Mouse (Mus musculus) monocyte, adult 5-6 weeks (primary cell): ENCODE data around the gene Car2. TPM values are rescaled to one million over a fixed set of nuclear protein-coding genes. Genes with fewer than 3 reads are reported as not detected.

Experiments used
- ATAC-seq: fragments of 153-309, 156-312 bp; replicated peaks from 2 replicates; pipeline ENCODE4 v1.8.0; 2017; ENCODE audit warnings: mild to moderate bottlenecking; ENCODE audit not compliant: low TSS enrichment, insufficient number of reproducible peaks, severe bottlenecking, poor library complexity, low FRiP score
- total RNA-seq: library from RNA; stranded (forward); fragments of 200-1000, 200-491, 200-594 nt; gene quantifications from 3 replicates; pipeline ENCODE4 v1.2.3, GENCODE M21; 2017

Gene Car2
- total RNA-seq, 1 experiment from 2014 or later = 64.7 TPM

GRCm38 (mm10) chr3:14907271-14907670, 21.2 kb downstream of the Car2 start:
- no peak for ATAC-seq

- no peak for ATAC-seq
These were observed 26.0 kb downstream of the Car2 start for GRCm38 (mm10) chr3:14911992-14912582.

- no peak for ATAC-seq
These were observed 27.7 kb downstream of the Car2 start for GRCm38 (mm10) chr3:14913774-14914173.

- no peak for ATAC-seq
These were observed 29.3 kb downstream of the Car2 start for GRCm38 (mm10) chr3:14915355-14915754.

GRCm38 (mm10) chr3:14917261-14917660, 31.2 kb downstream of the Car2 start:
- no peak for ATAC-seq

- no peak for ATAC-seq
These were observed 58.6 kb downstream of the Car2 start for GRCm38 (mm10) chr3:14944706-14945105.

GRCm38 (mm10) chr3:14945627-14946026, 59.6 kb downstream of the Car2 start:
- ATAC-seq = no peak

- no peak for ATAC-seq
These were observed 62.2 kb downstream of the Car2 start for GRCm38 (mm10) chr3:14948067-14948800.

GRCm38 (mm10) chr3:14950031-14950430, 64.0 kb downstream of the Car2 start:
- ATAC-seq = no peak

Other genes with a start within 250 kb of the Car2 start
- gene Car13, start 244.5 kb upstream of the Car2 start, total RNA-seq = 0.53 to 1.4 TPM in 2 of 3 replicates, not detected in the other
- gene Car1, start 77.9 kb upstream of the Car2 start, total RNA-seq = not detected in 3 replicates
- not detected in 3 replicates for gene Car3, start 22.8 kb upstream of the Car2 start, total RNA-seq